Mouse (Mus musculus) ES-CJ7 (cell line): ENCODE data around the gene 2810004N23Rik.
A peak's percentile ranks its signal among the peaks of the same experiment; 100 is the strongest.

Experiments
- DNase-seq: peaks from one replicate; pipeline ENCODE4 v3.0.0; 2011; ENCODE audit warnings: low read depth, low spot score

Gene 2810004N23Rik

DNA sequence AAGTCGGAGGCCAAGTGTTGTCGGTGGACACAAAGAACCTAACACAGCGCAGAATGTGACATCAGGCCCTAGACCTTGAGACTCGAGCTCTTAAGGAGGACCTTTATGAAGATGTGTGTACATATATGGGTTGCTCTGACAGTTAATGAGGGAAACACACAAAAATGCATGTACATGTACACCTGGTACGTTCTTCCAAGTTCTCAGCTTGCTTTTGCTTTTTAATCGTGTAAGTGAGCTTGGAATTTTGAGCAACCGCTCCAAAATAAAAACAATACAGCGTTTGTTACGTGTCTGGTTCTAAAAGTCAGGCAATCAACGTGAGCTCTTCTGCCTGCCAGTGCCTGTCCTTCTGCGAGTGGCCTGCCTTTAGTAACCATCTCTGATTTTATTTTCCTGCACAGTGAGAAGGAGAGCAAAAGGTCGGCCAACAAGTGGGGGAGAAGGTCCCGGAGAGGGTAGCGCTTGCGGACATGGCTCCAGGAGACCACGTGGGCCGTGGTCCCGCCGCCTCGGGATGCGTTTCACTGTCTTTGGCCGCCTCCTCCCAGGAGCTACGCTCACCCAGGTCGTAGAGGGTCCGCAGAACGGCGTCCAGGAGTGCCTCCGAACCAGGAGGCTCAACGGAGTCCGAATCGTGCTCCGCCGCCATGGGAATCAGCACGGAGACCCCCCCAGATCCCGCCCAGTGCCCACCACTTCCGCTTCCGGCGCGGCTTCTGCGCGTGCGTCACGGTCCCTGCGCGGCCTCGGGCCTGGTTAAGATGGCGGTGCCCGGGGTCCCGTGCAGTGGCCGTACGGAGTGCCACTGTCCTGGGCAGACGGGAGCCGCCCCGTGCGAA, at the start of gene 2810004N23Rik, which contains the start of gene Gnpat:
Gene 2810004N23Rik, minus strand, starts transcription at position 800 of the 842 bp plus-strand sequence.
Gene Gnpat, plus strand, starts transcription at position 713 of the 842 bp plus-strand sequence.
- DNase-seq = peak; percentile 91

- DNase-seq = no peak
Observed at GRCm38 (mm10) chr8:124911938-124912872, 49.3 kb upstream of the 2810004N23Rik start.

GRCm38 (mm10) chr8:124910349-124910748, 47.4 kb upstream of the 2810004N23Rik start:
- DNase-seq = no peak

- DNase-seq = no peak
Observed at GRCm38 (mm10) chr8:124909936-124910335, 47.0 kb upstream of the 2810004N23Rik start.

GRCm38 (mm10) chr8:124905482-124905881, 42.6 kb upstream of the 2810004N23Rik start:
- DNase-seq = no peak

- DNase-seq = no peak
Observed at GRCm38 (mm10) chr8:124903198-124903597, 40.3 kb upstream of the 2810004N23Rik start.

DNA sequence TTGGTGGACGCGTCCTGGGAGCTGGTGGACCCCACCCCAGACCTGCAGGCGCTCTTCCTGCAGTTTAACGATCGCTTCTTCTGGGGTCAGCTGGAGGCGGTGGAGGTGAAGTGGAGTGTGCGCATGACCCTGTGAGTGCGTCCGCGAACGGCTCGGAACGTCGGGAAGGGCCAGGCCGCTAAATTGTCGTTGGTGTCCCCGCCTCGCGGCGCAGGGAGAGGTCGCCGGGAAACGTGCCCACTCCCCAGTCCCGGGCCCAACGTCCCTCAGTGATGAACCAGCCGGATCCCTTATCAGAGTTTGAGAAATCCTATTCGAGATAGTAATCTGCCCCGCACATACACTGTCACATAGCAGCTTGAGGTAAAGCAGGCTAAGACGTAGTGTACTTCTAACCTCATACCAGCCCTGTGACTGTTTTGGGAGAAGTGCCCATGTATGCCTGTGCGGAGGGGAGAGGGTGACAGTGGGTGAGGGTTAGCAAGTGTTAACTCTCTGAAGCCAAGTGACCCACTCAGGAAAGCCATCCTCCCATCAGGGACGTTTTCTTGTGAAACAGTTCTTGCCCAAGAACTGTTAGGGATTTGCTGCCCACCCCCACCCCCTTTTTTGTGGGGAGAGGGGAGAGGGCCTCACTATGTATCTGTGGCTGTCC, 35.5 kb upstream of the 2810004N23Rik start:
- DNase-seq = no peak

DNA sequence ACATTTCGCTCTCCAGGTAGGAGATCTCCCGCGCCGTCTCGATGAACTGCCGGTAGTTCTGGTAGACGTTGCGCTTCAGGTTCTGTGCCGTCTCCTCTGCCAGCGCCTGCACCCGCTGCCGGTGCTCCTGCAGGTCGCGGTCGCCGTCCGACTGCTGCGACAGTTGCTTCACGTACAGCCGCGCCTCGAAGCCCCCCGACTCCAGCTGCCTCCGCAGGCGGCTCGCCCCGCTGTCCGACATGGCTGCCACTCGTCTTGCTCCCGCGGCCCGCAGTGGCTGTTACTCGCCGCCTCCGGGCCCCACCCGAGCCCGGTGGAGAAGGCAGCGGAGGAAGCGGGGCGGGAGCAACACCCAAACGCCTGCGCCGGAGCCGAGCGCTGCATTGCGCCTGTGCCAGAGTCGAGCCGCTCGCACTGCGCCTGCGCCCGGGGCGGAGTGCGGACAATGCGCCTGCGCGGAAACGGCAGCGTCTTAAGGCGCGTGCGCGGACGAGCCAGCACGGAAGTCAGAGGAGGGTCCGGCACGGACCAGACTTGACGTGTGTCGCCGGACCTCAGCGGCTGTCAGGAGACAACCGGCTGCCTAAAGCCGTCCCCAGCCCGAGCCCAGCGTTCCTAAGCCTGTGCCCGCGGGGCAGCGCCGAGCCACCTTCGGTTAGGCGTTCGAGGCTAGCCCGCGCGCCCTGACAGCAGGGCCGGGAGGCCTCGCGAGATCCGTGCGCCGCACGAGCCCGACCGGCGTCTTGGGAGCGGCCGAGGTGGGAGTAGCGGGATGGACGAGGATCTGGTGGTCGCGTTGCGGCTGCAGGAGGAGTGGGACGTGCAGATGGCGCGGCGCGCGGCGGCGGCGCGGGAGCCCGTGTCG, 34.7 kb upstream of the 2810004N23Rik start, which contains the start of the genes Exoc8 and Sprtn:
Gene Exoc8, minus strand, starts transcription at position 320 of the 865 bp plus-strand sequence.
Gene Sprtn, plus strand, starts transcription at position 501 of the 865 bp plus-strand sequence.
- peak; percentile 97 for DNase-seq

GRCm38 (mm10) chr8:124896632-124897385, 33.9 kb upstream of the 2810004N23Rik start:
- peak; percentile 35 for DNase-seq

- peak; percentile 28 for DNase-seq
Observed at GRCm38 (mm10) chr8:124896010-124896631, 33.2 kb upstream of the 2810004N23Rik start.

DNA sequence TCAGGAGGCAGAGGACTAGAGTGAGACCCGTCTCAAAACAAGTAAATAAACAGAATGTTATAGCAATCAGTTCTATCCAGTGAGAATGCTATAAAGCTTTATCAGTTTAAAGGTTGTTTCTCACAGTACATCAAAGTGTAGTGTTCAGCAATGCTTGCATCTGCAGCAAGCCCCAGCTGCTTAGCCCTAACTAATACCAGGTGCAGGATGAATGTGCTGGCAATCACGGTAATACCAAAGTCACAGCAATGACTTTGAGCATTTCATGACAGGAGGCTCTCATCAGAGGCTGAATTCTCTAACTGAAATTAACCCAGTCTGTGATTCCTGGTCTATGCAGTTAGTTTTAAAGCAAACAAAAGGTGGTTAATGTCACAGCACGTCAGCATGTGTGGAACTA, 29.7 kb upstream of the 2810004N23Rik start:
- no peak for DNase-seq

GRCm38 (mm10) chr8:124888385-124888784, 25.5 kb upstream of the 2810004N23Rik start:
- DNase-seq = peak; percentile 55

GRCm38 (mm10) chr8:124878946-124879526, 16.1 kb upstream of the 2810004N23Rik start:
- no peak for DNase-seq

DNA sequence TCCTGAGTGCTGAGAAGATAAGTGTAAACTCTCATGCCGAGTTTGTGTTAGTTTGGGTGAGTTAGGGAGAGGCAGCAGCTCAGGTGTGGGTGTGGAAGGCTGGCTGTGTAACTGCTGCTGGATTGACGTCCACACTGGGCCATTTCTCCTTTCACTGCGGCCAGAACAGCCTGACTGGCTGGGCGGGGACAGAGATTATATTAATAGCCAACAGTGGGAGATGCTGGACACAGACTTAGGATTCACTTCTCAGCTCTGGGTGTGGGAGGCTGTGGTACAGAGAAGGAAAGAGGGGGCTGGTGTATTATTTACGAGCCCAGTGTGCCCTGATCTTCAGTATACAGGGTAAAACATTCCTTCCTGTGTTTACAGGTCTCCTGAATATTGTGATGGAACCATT, 15.2 kb upstream of the 2810004N23Rik start:
- DNase-seq = no peak

DNA sequence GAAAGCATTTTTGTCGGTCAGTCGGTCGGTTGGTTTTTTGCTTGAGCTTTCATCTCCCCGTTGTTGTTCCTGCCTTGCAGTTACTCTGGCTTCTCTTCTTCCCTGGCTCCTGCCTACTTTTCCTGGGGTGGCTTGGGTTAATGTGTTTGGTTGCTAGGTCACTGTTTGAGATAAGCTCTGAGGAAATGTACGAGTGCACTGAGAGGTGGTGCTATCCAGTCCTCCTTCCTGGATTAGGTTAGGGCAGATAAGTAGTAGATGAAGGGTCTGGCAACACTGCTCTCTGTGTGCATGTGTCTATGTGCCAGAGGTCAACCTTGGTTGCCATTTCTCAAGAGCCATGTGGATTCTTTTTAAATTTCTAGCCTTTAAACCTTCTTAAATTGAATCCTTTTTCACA, 9.8 kb upstream of the 2810004N23Rik start:
- no peak for DNase-seq

GRCm38 (mm10) chr8:124872081-124872480, 9.2 kb upstream of the 2810004N23Rik start:
- peak; percentile 82 for DNase-seq

DNA sequence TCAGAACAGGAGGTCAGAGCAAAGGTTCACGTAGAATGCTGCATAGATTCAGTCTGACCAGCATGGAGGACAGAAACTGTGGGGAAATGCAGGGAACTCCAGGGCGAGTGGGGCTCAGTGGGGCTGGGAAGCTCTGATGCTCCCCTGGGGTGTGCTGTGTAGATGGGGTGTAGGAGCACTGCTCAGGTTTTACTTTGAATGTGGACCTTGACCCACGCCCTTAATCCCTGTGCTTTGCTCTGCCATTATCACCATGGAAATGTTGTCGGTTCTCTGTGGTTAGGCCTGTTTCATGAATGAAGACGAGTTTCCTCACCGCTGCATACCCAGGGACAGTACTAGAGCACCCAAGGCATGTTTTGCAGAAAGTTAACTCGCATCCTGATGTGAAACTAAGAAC, 8.6 kb upstream of the 2810004N23Rik start:
- DNase-seq = no peak

DNA sequence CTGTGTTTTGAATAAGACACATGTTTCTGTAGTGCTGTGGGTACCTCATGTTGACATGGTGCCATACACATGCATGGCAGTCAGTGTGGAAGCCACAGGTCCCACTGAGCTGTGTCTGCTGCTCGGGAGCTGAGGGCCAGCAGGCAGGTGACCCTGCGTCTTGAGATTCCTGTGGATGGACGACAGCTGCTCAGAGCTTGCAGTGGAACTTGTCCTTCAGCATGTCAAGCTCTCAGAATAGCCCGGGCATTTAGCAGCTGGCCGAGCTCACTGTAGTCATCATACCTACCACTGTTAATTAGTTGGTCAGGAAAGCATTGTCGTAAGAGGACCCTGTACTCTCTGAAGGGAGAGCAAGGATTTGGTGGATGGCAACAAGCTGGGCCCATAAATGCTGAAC, 6.8 kb upstream of the 2810004N23Rik start:
- no peak for DNase-seq

DNA sequence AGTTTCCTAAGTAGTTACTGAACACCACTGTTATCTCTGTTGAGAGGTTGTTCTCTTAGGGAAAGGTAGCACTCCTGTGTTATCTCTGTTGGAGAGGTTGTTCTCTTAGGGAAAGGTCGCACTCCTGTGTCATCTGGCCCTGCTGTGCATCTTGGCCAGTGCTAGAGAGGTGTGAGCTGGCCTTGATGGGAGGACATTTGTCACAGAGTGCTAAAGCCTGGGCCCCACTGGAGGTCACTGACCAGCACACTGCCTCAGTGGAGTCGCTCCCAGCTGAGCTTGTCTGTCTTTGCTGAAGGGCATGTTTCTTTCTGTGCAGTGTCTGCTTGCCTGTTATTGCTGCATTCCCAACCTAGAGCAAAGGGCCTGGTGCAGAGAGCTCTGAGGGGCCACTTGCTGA, 4.2 kb upstream of the 2810004N23Rik start:
- DNase-seq = no peak
